Comparison of ENCODE assay signal across 8 mouse cellular contexts in the genomic region with DNA sequence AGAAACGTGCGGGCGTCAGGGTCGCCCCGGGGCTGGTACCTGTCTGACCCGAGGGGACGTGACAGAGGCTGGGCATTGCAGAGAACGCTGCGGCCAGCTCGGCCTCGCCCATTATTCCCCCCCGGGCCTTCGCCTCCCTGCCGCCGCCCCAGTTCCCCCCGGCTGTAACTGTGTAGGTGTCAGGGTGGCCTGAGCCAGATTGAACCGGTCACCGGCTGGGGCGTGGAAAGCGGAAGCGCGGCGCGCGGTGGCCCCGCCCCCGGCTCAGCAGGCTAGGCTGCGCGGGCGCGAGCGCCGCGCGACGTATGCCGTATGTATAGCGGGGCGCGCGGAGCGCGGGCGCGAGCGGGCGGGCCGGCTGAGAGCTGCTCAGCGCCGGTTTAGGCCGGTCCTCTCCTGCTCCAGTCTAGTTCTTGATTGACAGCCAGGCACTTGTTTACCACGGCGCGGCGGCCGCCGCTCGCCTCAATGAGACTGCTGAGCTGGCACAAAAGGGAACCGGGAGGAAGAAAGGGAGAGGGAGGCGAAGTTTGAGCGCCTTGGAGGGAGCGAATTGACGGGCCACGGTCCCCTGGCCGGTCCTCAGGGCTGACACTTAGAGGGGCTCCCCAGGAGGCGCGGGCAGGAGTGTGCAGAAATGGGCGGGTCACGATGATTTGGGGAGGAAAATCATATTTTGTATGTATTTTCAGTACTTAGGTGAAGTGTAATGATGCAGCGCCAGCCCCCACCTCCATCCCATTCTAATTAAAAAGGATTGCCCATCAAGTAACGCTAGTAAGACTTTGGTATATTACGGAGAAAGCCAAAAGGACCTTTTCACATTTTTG. TPM values are rescaled to one million over a fixed set of nuclear protein-coding genes. Genes with fewer than 3 reads are reported as not detected.
A peak's percentile ranks its signal among the peaks of the same experiment; 100 is the strongest.
DNase-seq lines count a peak whose midpoint lies in the region; ATAC-seq and TF ChIP-seq lines count a peak whose summit lies in the region.

No protein-coding gene starts in this region.

- peak; percentile 85 for DNase-seq in c-Kit-positive CD71-positive TER-119-negative erythroid progenitor cells, embryonic 14.5 days (ENCODE audit: low read depth)
- peak; percentile 98 for DNase-seq in forebrain, embryonic 11.5 days (ENCODE audit: low spot score)
- peak; percentile 94 to 96 for DNase-seq in kidney, postnatal 25 days
- DNase-seq in liver, embryonic 14.5 days (ENCODE audit: low read depth in 3 of 3, low spot score in 3 of 3): peak; percentile 90 to 94 (median 91)
- DNase-seq in neural tube, embryonic 10.5 days (ENCODE audit: extremely low spot score, low spot score): peak; percentile 98

- peak overlapping the region; percentile 67 for H3K4me2 ChIP-seq in forebrain, embryonic 11.5 days (ENCODE audit: low read depth, low read length, severe bottlenecking)
- peak overlapping the region; percentile 62 for H3K4me2 ChIP-seq in heart, embryonic 16.5 days (ENCODE audit: low read depth, low read length)
- peak overlapping the region; percentile 73 for H3K4me2 ChIP-seq in liver, embryonic 14.5 days (ENCODE audit: low read depth)
- H3K4me2 ChIP-seq in stomach, embryonic 15.5 days: peak overlapping the region; percentile 57

- H3K4me1 ChIP-seq in E14TG2a.4 (replicated peaks; ENCODE audit: low read depth, low read length): peaks cover 36% of the 10 kb centered on the region
- peaks cover 4% of the 10 kb centered on the region; the same call in 1 of the 2 replicates for H3K4me1 ChIP-seq in forebrain, embryonic 11.5 days (replicated peaks; ENCODE audit: control insufficient read depth, insufficient read depth, low read length)
- peaks cover 6% of the 10 kb centered on the region for H3K4me1 ChIP-seq in heart, embryonic 16.5 days (ENCODE audit: control insufficient read depth, insufficient read depth, low read length)
- H3K4me1 ChIP-seq in liver, embryonic 14.5 days (replicated peaks; ENCODE audit: control insufficient read depth in 2 of 2, insufficient read depth in 2 of 2, low read length in 1 of 2): peaks cover 3 to 6% of the 10 kb centered on the region in 2 experiments
- 0 out of 2 replicates have a peak, but pooled peaks cover 2% of the 10 kb centered on the region for H3K4me1 ChIP-seq in stomach, embryonic 15.5 days

- peak overlapping the region; percentile 100 for H3K27ac ChIP-seq in forebrain, embryonic 11.5 days (ENCODE audit: low read depth, low read length)
- peak overlapping the region; percentile 100 for H3K27ac ChIP-seq in heart, embryonic 16.5 days (ENCODE audit: low read length)
- H3K27ac ChIP-seq in liver, embryonic 14.5 days: peak overlapping the region; percentile 95
- peak overlapping the region; percentile 100 for H3K27ac ChIP-seq in stomach, embryonic 15.5 days

- peaks cover 37% of the 10 kb centered on the region for H3K36me3 ChIP-seq in E14TG2a.4 (ENCODE audit: insufficient read depth, low read length)
- H3K36me3 ChIP-seq in forebrain, embryonic 11.5 days (ENCODE audit: control insufficient read depth, insufficient read depth, low read length): peaks cover 9% of the 10 kb centered on the region
- peaks cover 20% of the 10 kb centered on the region for H3K36me3 ChIP-seq in heart, embryonic 16.5 days (ENCODE audit: control insufficient read depth, insufficient read depth)
- H3K36me3 ChIP-seq in liver, embryonic 14.5 days (replicated peaks; ENCODE audit: control insufficient read depth, insufficient read depth, low read depth): peaks cover 26% of the 10 kb centered on the region
- peaks cover 15% of the 10 kb centered on the region for H3K36me3 ChIP-seq in stomach, embryonic 15.5 days

- H3K4me3 ChIP-seq in E14TG2a.4 (replicated peaks; ENCODE audit: low read length): peak overlapping the region; percentile 86
- H3K4me3 ChIP-seq in forebrain, embryonic 11.5 days (ENCODE audit: low read depth, low read length): peak overlapping the region; percentile 87
- peak overlapping the region; percentile 98 for H3K4me3 ChIP-seq in heart, embryonic 16.5 days (ENCODE audit: low read length)
- peak overlapping the region; percentile 79 to 89 for H3K4me3 ChIP-seq in liver, embryonic 14.5 days (ENCODE audit: insufficient read depth in 1 of 2, low read depth in 2 of 2, low read length in 2 of 2)
- peak overlapping the region; percentile 77 for H3K4me3 ChIP-seq in stomach, embryonic 15.5 days (replicated peaks)

- WGBS in forebrain, embryonic 11.5 days: under 1% methylated on average over 71 of the region's 72 CpGs
- under 1% methylated on average over 72 of the region's 72 CpGs for WGBS in heart, embryonic 16.5 days
- under 1% methylated on average over 72 of the region's 72 CpGs for WGBS in liver, embryonic 14.5 days (ENCODE audit: insufficient replicate concordance)
- WGBS in stomach, embryonic 15.5 days: under 1% methylated on average over 71 of the region's 72 CpGs

- peak overlapping the region; percentile 100 for H3K9ac ChIP-seq in forebrain, embryonic 11.5 days (ENCODE audit: low read length)
- H3K9ac ChIP-seq in heart, embryonic 16.5 days (ENCODE audit: low read length): peak overlapping the region; percentile 99
- peak overlapping the region; percentile 100 for H3K9ac ChIP-seq in liver, embryonic 14.5 days (replicated peaks)
- peak overlapping the region; percentile 96 for H3K9ac ChIP-seq in stomach, embryonic 15.5 days

- peak; percentile 92 for ATAC-seq in forebrain, embryonic 11.5 days (replicated peaks; ENCODE audit: low FRiP score)
- ATAC-seq in heart, embryonic 16.5 days (replicated peaks; ENCODE audit: extremely low read depth, insufficient read depth, low FRiP score): peak; percentile 90
- ATAC-seq in liver, embryonic 14.5 days (ENCODE audit: insufficient read depth): peak; percentile 85
- peak; percentile 93 for ATAC-seq in stomach, embryonic 15.5 days (ENCODE audit: insufficient read depth, low FRiP score, low read depth)

- no peak for TF ChIP-seq CTCF in E14TG2a.4 (conservative IDR thresholded peaks at IDR 0.05; ENCODE audit: low read length)
- no peak for TF ChIP-seq CTCF in liver, embryonic 14.5 days (IDR thresholded peaks at IDR 0.05; ENCODE audit: low read depth)

- H3K27me3 ChIP-seq in E14TG2a.4 (ENCODE audit: insufficient read depth, low read length): no peaks in the 10 kb centered on the region
- H3K27me3 ChIP-seq in forebrain, embryonic 11.5 days (ENCODE audit: control insufficient read depth, insufficient read depth, low read length): no peaks in the 10 kb centered on the region
- no peaks in the 10 kb centered on the region for H3K27me3 ChIP-seq in heart, embryonic 16.5 days (ENCODE audit: control insufficient read depth, insufficient read depth, low read length)
- no peaks in the 10 kb centered on the region for H3K27me3 ChIP-seq in liver, embryonic 14.5 days (ENCODE audit: control insufficient read depth, insufficient read depth, low read length)
- H3K27me3 ChIP-seq in stomach, embryonic 15.5 days (replicated peaks): no peaks in the 10 kb centered on the region

- TF ChIP-seq EP300 in liver, embryonic 14.5 days (IDR thresholded peaks at IDR 0.05; ENCODE audit: low read depth): peak; percentile 84

- H3K9me3 ChIP-seq in E14TG2a.4 (ENCODE audit: low read length): no peaks in the 10 kb centered on the region
- no peaks in the 10 kb centered on the region for H3K9me3 ChIP-seq in forebrain, embryonic 11.5 days (ENCODE audit: control insufficient read depth, low read length)
- H3K9me3 ChIP-seq in heart, embryonic 16.5 days (replicated peaks; ENCODE audit: control insufficient read depth, low read length): no peaks in the 10 kb centered on the region
- no peaks in the 10 kb centered on the region for H3K9me3 ChIP-seq in liver, embryonic 14.5 days (ENCODE audit: control insufficient read depth, low read length)
- no peaks in the 10 kb centered on the region for H3K9me3 ChIP-seq in stomach, embryonic 15.5 days

RNA-seq across cellular contexts. Expression of a gene that starts 2.9 kb away (rescaled TPM):
- polyA plus RNA-seq in forebrain, embryonic 11.5 days (2014; fragmentation: Nextera tagmentation; extraction: Ambion mirVana): 53.2 and 56.5 TPM in 2 replicates
- polyA plus RNA-seq in heart, embryonic 16.5 days (2015; fragmentation: Nextera tagmentation; extraction: Ambion mirVana): 42.2 and 42.6 TPM in 2 replicates
- 6.4 and 7.4 TPM in 2 replicates for polyA plus RNA-seq in liver, embryonic 14.5 days (2012; rRNA removed)
- polyA plus RNA-seq in liver, embryonic 14.5 days (2014; fragmentation: Nextera tagmentation; extraction: Ambion mirVana): 13.1 and 16.5 TPM in 2 replicates
- polyA plus RNA-seq in stomach, embryonic 15.5 days (2015; fragmentation: Nextera tagmentation; extraction: Ambion mirVana): 45.7 and 56.6 TPM in 2 replicates

Comparison
In these comparisons a context has a peak if more than half of its experiments do, and no peak if none do; other contexts are left out.
1. Peak in every context shown above with its lines: DNase-seq, ATAC-seq, H3K4me3 ChIP-seq and H3K27ac ChIP-seq.